Comparison of ENCODE assay signal across 13 mouse cellular contexts in genomic region chr9:116216677-116217076, GRCm38 (mm10). TPM values are rescaled to one million over a fixed set of nuclear protein-coding genes. Genes with fewer than 3 reads are reported as not detected.
DNase-seq lines count a peak whose midpoint lies in the region; ATAC-seq lines count a peak whose summit lies in the region.
"Had no signal": no experiment of that assay in that cellular context is flagged by ENCODE, and none has a peak within 500 bp of the region (broad histone marks: within the 10 kb centered on the region; RNA-seq: fewer than 3 reads in every experiment).

No protein-coding gene starts in this region.

- peak; percentile 90 for ATAC-seq in neutrophil, adult 5-6 weeks (ENCODE audit: extremely low read depth, insufficient number of reproducible peaks, low FRiP score, poor library complexity, severe bottlenecking)

- DNase-seq in heart, adult 11 months: peak; percentile 84
- DNase-seq in heart, postnatal 25 days (ENCODE audit: low spot score): no peak
- DNase-seq in 3T3-L1 (ENCODE audit: low read depth, low spot score): peak; percentile 6
- DNase-seq in c-Kit-positive CD71-negative TER-119-negative erythroid progenitor cells, embryonic 14.5 days (ENCODE audit: low read depth): peak; percentile 40
- DNase-seq in right cerebral cortex, postnatal 10 days (ENCODE audit: low spot score in 2 of 2): no peak
- no peak for DNase-seq in cerebellum, postnatal 25 days
- no peak for DNase-seq in gastrocnemius, postnatal 10 days
- DNase-seq: adrenal gland, postnatal 14 days; kidney, adult 11 months; kidney, postnatal 25 days; liver; right cerebral cortex, adult 18-20 months had no signal

- intact Hi-C loops in heart, postnatal 25 days (cut with DNase I): no loop called here

RNA-seq across cellular contexts. Expression of gene Tgfbr2, which starts 41.5 kb away (rescaled TPM):
- total RNA-seq in heart, postnatal 25 days (2021): 10 to 100 TPM; 35.7 to 37.0 TPM
- 131 and 138 TPM in 2 replicates for total RNA-seq in neutrophil, adult 5-6 weeks (2017)
- 10 to 100 TPM; 39.2 to 50.0 TPM for total RNA-seq in gastrocnemius, postnatal 10 days (2021)

Comparison
In these comparisons a context has a peak if more than half of its experiments do, and no peak if none do; other contexts are left out.
1. DNase-seq: peak in heart, adult 11 months (single experiment), 3T3-L1 (single experiment) and c-Kit-positive CD71-negative TER-119-negative erythroid progenitor cells, embryonic 14.5 days (single experiment); none in heart, postnatal 25 days (single experiment), right cerebral cortex, postnatal 10 days (0 of 2), cerebellum, postnatal 25 days (0 of 2) and gastrocnemius, postnatal 10 days (single experiment).